Mouse (Mus musculus): ENCODE results near the gene Ncan. TPM values are rescaled to one million over a fixed set of nuclear protein-coding genes. Genes with fewer than 3 reads are reported as not detected.

Ncan gene
- polyA plus RNA-seq, 1 experiment from 2014 or later = 186 TPM

- Histone ChIP-seq H3K4me3 (no peak overlapping the region), H3K27ac (no peak overlapping the region), H3K9me3 (no peaks in the 10 kb centered on the region), H3K4me2 (no peak overlapping the region), H3K36me3 (replicated peaks) (no peaks in the 10 kb centered on the region), H3K9ac (no peak overlapping the region), H3K27me3 (replicated peaks) (no peaks in the 10 kb centered on the region; the same call in 1 of the 2 replicates), H3K4me1 (peaks cover 12% of the 10 kb centered on the region)
- 53% methylated on average over 2 of the region's 2 CpGs for WGBS
- ATAC-seq (replicated peaks) = no peak
These were observed 2.2 kb upstream of the Ncan start for GRCm38 (mm10) chr8:70122863-70123262.

DNA sequence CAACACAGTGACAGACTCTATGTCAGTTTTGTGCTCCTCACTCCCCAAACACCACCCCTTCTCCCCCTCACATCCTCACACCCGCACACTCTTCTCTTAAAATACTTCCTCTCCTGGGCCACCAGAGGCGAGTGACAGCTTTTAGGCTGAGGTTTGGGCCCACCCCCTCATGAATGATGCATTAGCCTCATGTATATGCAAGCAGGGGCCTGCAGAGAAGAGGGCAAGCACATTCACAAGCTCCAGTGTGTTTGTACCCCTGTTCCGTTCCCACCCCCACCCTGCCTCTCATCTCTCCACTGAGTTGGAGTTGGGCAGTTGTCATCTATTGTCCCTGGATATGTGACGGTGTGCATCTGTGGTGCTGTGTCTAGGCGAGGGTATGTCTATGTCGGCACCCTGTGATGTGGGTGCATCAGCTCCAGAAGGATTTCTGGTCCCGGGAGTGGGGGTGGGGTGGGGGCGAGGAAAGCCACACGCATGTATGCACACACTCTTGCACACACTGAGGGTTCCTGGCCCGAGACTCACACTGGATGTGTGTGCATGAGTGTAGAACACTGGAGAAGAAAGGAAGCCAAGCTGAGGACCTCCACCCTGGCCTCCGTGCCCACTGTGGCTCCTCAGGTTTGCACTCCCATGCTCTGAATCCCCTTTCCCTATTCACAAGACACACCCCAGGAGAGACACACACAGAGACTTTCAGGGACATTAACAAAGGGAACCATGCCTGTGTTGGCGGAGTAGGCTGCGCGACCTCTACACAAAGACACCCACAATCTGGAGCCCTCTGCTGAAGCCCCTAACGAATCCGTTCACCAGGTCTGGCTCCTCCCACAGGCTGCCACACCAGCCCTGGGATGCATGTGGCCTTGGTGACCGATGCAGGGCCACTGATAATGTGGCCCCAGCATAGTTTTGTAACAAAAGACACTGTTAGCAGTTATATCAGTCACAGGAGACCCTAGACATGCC lies 1.7 kb downstream of the Ncan start:
- H3K4me1 ChIP-seq = peaks cover 38% of the 10 kb centered on the region
- H3K4me2 ChIP-seq = peak overlapping the region; percentile 77
- peak overlapping the region; percentile 95 for H3K27ac ChIP-seq
- H3K27me3 ChIP-seq (replicated peaks) = peaks cover 4% of the 10 kb centered on the region; the same call in 1 of the 2 replicates
- H3K36me3 ChIP-seq (replicated peaks) = peaks cover 14% of the 10 kb centered on the region
- no peaks in the 10 kb centered on the region for H3K9me3 ChIP-seq
- H3K9ac ChIP-seq = peak overlapping the region; percentile 78
- ATAC-seq (replicated peaks) = peak; percentile 85
- 3% methylated on average over 17 of the region's 17 CpGs for whole genome bisulfite sequencing
- H3K4me3 ChIP-seq = peak overlapping the region; percentile 73

GRCm38 (mm10) chr8:70117611-70118010 lies 3.1 kb downstream of the Ncan start:
- 10% methylated on average over 9 of the region's 9 CpGs for WGBS
- Histone ChIP-seq H3K36me3 (replicated peaks) (peaks cover 18% of the 10 kb centered on the region), H3K4me2 (peak overlapping the region; percentile 77), H3K4me1 (peaks cover 46% of the 10 kb centered on the region), H3K4me3 (peak overlapping the region; percentile 73), H3K9me3 (no peaks in the 10 kb centered on the region), H3K9ac (peak overlapping the region; percentile 78), H3K27ac (0 out of 2 replicates have a peak overlapping the region, but pooled peaks have one; percentile 6), H3K27me3 (replicated peaks) (0 out of 2 replicates have a peak, but pooled peaks cover 4% of the 10 kb centered on the region)
- no peak for ATAC-seq (replicated peaks)

DNA sequence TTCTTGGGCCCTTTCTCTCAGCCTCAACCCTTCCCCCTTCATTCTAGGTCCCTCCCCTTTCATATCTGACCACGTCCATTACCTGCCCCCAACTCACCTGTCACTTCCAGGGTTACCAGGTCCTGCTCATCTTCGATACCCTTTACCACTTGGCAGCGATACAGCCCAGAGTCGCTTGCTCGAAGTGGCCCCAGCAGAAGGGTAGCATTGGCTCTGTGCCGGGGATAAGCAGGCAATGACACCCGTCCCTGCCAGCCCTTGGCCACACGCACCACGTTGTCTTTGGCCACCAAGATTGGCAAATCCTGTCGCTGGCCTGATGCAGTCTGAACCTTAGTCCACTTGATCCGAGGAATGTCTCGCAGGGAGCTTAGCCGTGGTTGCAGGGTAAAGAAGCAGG lies 5.8 kb downstream of the Ncan start:
- no peak overlapping the region for H3K27ac ChIP-seq
- no peak overlapping the region for H3K9ac ChIP-seq
- H3K4me1 ChIP-seq = peaks cover 54% of the 10 kb centered on the region
- H3K4me3 ChIP-seq = no peak overlapping the region
- peaks cover 29% of the 10 kb centered on the region for H3K36me3 ChIP-seq (replicated peaks)
- H3K9me3 ChIP-seq = no peaks in the 10 kb centered on the region
- 0 out of 2 replicates have a peak, but pooled peaks cover 4% of the 10 kb centered on the region for H3K27me3 ChIP-seq (replicated peaks)
- no peak overlapping the region for H3K4me2 ChIP-seq
- WGBS = 70% methylated on average over 13 of the region's 13 CpGs
- no peak for ATAC-seq (replicated peaks)

DNA sequence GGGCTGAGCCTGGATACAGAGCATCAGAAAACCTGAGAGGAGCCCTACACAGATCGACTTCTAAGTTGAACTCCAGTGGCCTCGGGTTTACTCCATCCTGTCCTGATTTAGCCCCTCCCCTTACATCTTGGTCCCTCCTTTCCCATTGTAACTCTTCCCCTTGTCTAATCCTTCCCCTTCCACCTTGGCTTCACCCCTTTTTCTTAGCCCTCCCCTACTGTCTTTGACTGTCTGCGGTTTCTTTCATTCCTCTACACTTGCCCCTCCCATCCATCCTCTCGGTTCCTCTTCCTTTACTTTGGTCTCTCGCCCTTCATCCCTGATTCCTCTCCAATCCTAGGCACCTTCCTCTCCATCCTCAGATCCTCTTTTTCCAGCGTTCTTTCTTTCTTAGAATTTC lies 6.2 kb downstream of the Ncan start:
- Histone ChIP-seq H3K4me2 (no peak overlapping the region), H3K4me1 (peaks cover 58% of the 10 kb centered on the region), H3K27me3 (replicated peaks) (0 out of 2 replicates have a peak, but pooled peaks cover 4% of the 10 kb centered on the region), H3K9ac (no peak overlapping the region), H3K4me3 (no peak overlapping the region), H3K27ac (no peak overlapping the region), H3K9me3 (no peaks in the 10 kb centered on the region), H3K36me3 (replicated peaks) (peaks cover 33% of the 10 kb centered on the region)
- 21% methylated on average over 6 of the region's 6 CpGs for WGBS
- no peak for ATAC-seq (replicated peaks)

DNA sequence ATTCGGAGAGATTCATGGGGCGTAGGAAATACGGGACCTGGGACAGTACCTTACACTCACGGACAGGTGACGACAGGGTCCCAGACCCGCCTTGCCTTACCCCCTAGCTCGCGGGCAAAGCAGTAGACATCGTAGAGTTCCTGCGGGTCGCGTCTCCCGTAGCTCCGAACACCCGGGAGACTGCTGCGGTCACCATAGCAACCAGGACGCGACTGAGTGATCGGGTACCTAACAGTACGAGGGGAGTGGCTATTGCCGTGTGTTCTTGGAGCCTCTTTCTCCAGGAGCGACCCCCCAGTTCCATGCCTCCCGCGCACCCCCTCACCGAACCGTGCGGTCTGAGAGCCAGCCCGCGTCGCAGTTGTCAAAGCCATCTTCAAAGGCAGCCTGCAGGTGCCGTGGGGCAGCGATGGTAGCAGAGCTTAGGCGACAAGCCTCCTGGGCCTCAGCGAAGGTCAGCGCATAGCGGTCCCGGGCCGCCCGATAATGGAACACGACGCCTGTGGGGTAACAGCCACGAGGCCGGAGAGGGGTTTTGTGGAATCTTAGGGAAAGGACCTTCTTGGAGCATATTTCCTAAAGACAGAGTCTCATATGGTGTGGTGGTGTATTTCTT lies 8.2 kb downstream of the Ncan start:
- Histone ChIP-seq H3K4me1 (peaks cover 50% of the 10 kb centered on the region), H3K4me2 (no peak overlapping the region), H3K4me3 (no peak overlapping the region), H3K9ac (no peak overlapping the region), H3K36me3 (replicated peaks) (peaks cover 51% of the 10 kb centered on the region), H3K27ac (no peak overlapping the region), H3K27me3 (replicated peaks) (0 out of 2 replicates have a peak, but pooled peaks cover 4% of the 10 kb centered on the region), H3K9me3 (no peaks in the 10 kb centered on the region)
- peak; percentile 26 for ATAC-seq (replicated peaks)
- WGBS = 8% methylated on average over 43 of the region's 43 CpGs

- no peak for ATAC-seq (replicated peaks)
- Histone ChIP-seq H3K4me3 (no peak overlapping the region), H3K4me1 (peaks cover 40% of the 10 kb centered on the region), H3K27me3 (replicated peaks) (0 out of 2 replicates have a peak, but pooled peaks cover 4% of the 10 kb centered on the region), H3K27ac (no peak overlapping the region), H3K36me3 (replicated peaks) (peaks cover 63% of the 10 kb centered on the region), H3K4me2 (no peak overlapping the region), H3K9ac (no peak overlapping the region), H3K9me3 (no peaks in the 10 kb centered on the region)
- 62% methylated on average over 23 of the region's 23 CpGs for WGBS
These were observed 9.4 kb downstream of the Ncan start for GRCm38 (mm10) chr8:70111192-70111795.

DNA sequence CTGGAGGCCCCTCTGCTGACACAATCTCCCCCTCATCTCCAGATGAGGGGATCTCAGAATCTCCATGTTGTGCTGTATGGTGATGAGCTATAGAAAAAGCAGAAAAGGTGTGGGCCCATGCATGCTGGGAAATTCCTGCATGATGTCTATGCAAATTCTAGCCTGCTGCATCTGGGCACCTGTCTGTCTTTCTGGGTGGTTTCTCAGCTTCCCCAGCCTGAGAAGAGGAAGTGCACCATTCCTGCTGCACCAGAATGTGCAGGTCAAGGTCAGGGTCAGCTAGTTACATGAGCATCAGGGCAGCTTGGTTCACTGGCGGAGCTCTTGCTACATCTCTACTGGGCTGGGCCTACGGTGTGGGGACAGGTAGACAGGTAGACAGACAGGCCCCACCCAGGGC lies 10.2 kb downstream of the Ncan start:
- WGBS = 91% methylated on average over 2 of the region's 2 CpGs

GRCm38 (mm10) chr8:70104922-70105321 lies 15.8 kb downstream of the Ncan start:
- WGBS = 75% methylated on average over 7 of the region's 7 CpGs
- Histone ChIP-seq H3K27me3 (replicated peaks) (no peaks in the 10 kb centered on the region), H3K9ac (no peak overlapping the region), H3K36me3 (replicated peaks) (peaks cover 77% of the 10 kb centered on the region), H3K9me3 (no peaks in the 10 kb centered on the region), H3K4me2 (no peak overlapping the region), H3K4me1 (peaks cover 11% of the 10 kb centered on the region; the same call in 1 of the 2 replicates), H3K4me3 (no peak overlapping the region), H3K27ac (no peak overlapping the region)
- no peak for ATAC-seq (replicated peaks)

More for the DNA sequence above, 10.2 kb downstream of the Ncan start:
- Histone ChIP-seq H3K36me3 (replicated peaks) (peaks cover 68% of the 10 kb centered on the region), H3K4me2 (no peak overlapping the region), H3K4me1 (peaks cover 40% of the 10 kb centered on the region), H3K4me3 (no peak overlapping the region), H3K27me3 (replicated peaks) (0 out of 2 replicates have a peak, but pooled peaks cover 4% of the 10 kb centered on the region), H3K9me3 (no peaks in the 10 kb centered on the region), H3K9ac (no peak overlapping the region), H3K27ac (no peak overlapping the region)
- no peak for ATAC-seq (replicated peaks)

- H3K27me3 ChIP-seq (replicated peaks) = no peaks in the 10 kb centered on the region
- H3K4me2 ChIP-seq = no peak overlapping the region
- ATAC-seq (replicated peaks) = peak; percentile 51
- no peak overlapping the region for H3K27ac ChIP-seq
- H3K36me3 ChIP-seq (replicated peaks) = peaks cover 77% of the 10 kb centered on the region
- peaks cover 7% of the 10 kb centered on the region; the same call in 1 of the 2 replicates for H3K4me1 ChIP-seq
- no peak overlapping the region for H3K9ac ChIP-seq
- WGBS = 23% methylated on average over 6 of the region's 6 CpGs
- no peak overlapping the region for H3K4me3 ChIP-seq
- H3K9me3 ChIP-seq = no peaks in the 10 kb centered on the region
These were observed 16.2 kb downstream of the Ncan start for GRCm38 (mm10) chr8:70104506-70104905.

GRCm38 (mm10) chr8:70100241-70100640 lies 20.4 kb downstream of the Ncan start:
- Histone ChIP-seq H3K9me3 (no peaks in the 10 kb centered on the region), H3K4me2 (no peak overlapping the region), H3K4me1 (no peaks in the 10 kb centered on the region), H3K9ac (no peak overlapping the region), H3K36me3 (replicated peaks) (peaks cover 80% of the 10 kb centered on the region), H3K27ac (no peak overlapping the region), H3K4me3 (no peak overlapping the region), H3K27me3 (replicated peaks) (no peaks in the 10 kb centered on the region)
- 85% methylated on average over 8 of the region's 8 CpGs for WGBS
- no peak for ATAC-seq (replicated peaks)

- Histone ChIP-seq H3K9ac (no peak overlapping the region), H3K4me1 (no peaks in the 10 kb centered on the region), H3K27ac (no peak overlapping the region), H3K4me2 (no peak overlapping the region), H3K9me3 (no peaks in the 10 kb centered on the region), H3K27me3 (replicated peaks) (no peaks in the 10 kb centered on the region), H3K36me3 (replicated peaks) (peaks cover 87% of the 10 kb centered on the region), H3K4me3 (no peak overlapping the region)
- no peak for ATAC-seq (replicated peaks)
- 72% methylated on average over 8 of the region's 8 CpGs for WGBS
These were observed 21.4 kb downstream of the Ncan start for GRCm38 (mm10) chr8:70099276-70099675.
